Mouse (Mus musculus) stomach, embryonic 14.5 days (tissue): ENCODE measurements around the gene Tnrc6c. TPM values are rescaled to one million over a fixed set of nuclear protein-coding genes. Genes with fewer than 3 reads are reported as not detected.

Experiments
- ATAC-seq: fragments of 200-750 bp; cut with Nextera tagmentation; 2 replicates; pipeline ENCODE4 v1.8.0; 2017; ENCODE audit warnings: low read depth, moderate TSS enrichment; ENCODE audit not compliant: insufficient number of reproducible peaks, insufficient read depth, low FRiP score
- H3K27ac ChIP-seq: fragments of 300-500 bp; sonication (generic); 2 replicates; pipeline ENCODE4 v1.5.1; 2014; ENCODE audit warnings: mild to moderate bottlenecking, low read length, moderate library complexity, mixed read lengths
- H3K27me3 ChIP-seq: fragments of 300-500 bp; sonication (generic); 2 replicates; pipeline ENCODE4 v1.6.1; 2014; ENCODE audit warnings: low read length, control low read depth, mixed read lengths; ENCODE audit not compliant: control insufficient read depth, insufficient read depth
- H3K36me3 ChIP-seq: fragments of 300-500 bp; sonication (generic); 2 replicates; pipeline ENCODE4 v1.6.1; 2014; ENCODE audit warnings: mild to moderate bottlenecking, control low read depth, low read length, moderate library complexity, mixed read lengths; ENCODE audit not compliant: control insufficient read depth, insufficient read depth
- H3K4me1 ChIP-seq: fragments of 300-500 bp; sonication (generic); 2 replicates; pipeline ENCODE4 v1.6.1; 2014; ENCODE audit warnings: low read length, control low read depth, mixed read lengths; ENCODE audit not compliant: control insufficient read depth, insufficient read depth
- H3K4me2 ChIP-seq: fragments of 300-500 bp; sonication (generic); replicated peaks from 2 replicates; pipeline ENCODE4 v1.6.1; 2014; ENCODE audit warnings: low read depth, low read length, control low read depth
- H3K4me3 ChIP-seq: fragments of 300-500 bp; sonication (generic); 2 replicates; pipeline ENCODE4 v1.5.1; 2014; ENCODE audit warnings: low read depth, low read length, control low read depth
- H3K9ac ChIP-seq: fragments of 300-500 bp; sonication (generic); replicated peaks from 2 replicates; pipeline ENCODE4 v1.6.1; 2014; ENCODE audit warnings: low read depth, mild to moderate bottlenecking, control low read depth, low read length, moderate library complexity, mixed read lengths
- H3K9me3 ChIP-seq: fragments of 300-500 bp; sonication (generic); 2 replicates; pipeline ENCODE4 v1.6.1; 2016; ENCODE audit warnings: low read depth, low read length, control low read depth; ENCODE audit not compliant: control insufficient read depth
- WGBS: fragments of 180-500 bp; shearing (Covaris S2); extraction: QIAGEN DNeasy Blood & Tissue Kit; methylation state at CpG from one replicate; pipeline ENCODE4 v1.1.7; 2014; 5-methylcytosine and 5-hydroxymethylcytosine counted together
- polyA plus RNA-seq: library from polyadenylated mRNA; unstranded; fragments of >200 nt; fragmentation: Nextera tagmentation; extraction: Ambion mirVana; gene quantifications from 2 replicates; pipeline ENCODE4 v1.2.1, GENCODE M21; 2014

The Tnrc6c gene
- polyA plus RNA-seq, 1 experiment from 2014 or later = 15.5 TPM

DNA sequence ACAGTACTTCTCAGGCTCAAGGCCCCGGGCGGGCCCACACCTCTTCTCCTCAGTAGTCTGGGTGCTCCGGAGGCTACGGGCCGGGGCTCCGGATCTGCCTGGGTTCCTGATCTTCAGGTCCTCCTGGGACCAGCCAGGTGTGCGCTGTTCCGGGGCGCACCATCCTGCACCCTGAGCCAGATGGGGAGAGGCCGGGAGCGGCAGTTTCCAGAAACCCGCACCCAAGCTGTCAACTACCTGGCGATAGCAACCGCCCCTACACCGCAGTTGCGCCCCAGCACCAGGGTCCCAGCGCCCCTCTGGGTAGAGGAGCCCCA is 126.1 kb downstream of the Tnrc6c start:
- ATAC-seq = no peak; the same call in 1 of the 2 replicates

GRCm38 (mm10) chr11:117780582-117781111 is 126.6 kb downstream of the Tnrc6c start:
- H3K9me3 ChIP-seq = no peaks in the 10 kb centered on the region
- H3K27ac ChIP-seq = peak overlapping the region; percentile 94
- H3K27me3 ChIP-seq = no peaks in the 10 kb centered on the region
- peak overlapping the region; percentile 56; the same call in 1 of the 2 replicates for H3K9ac ChIP-seq
- peak; percentile 78 for ATAC-seq
- H3K4me3 ChIP-seq = peak overlapping the region; percentile 44
- WGBS = 1% methylated on average over 19 of the region's 19 CpGs
- H3K4me1 ChIP-seq = peaks cover 44% of the 10 kb centered on the region
- no peaks in the 10 kb centered on the region for H3K36me3 ChIP-seq
- peak overlapping the region; percentile 88 for H3K4me2 ChIP-seq

More for the DNA sequence above, 126.1 kb downstream of the Tnrc6c start:
- Histone ChIP-seq H3K4me1 (peaks cover 44% of the 10 kb centered on the region), H3K36me3 (no peaks in the 10 kb centered on the region), H3K9me3 (no peaks in the 10 kb centered on the region), H3K9ac (peak overlapping the region; percentile 56), H3K4me2 (peak overlapping the region; percentile 88), H3K4me3 (peak overlapping the region; percentile 44), H3K27ac (peak overlapping the region; percentile 94), H3K27me3 (no peaks in the 10 kb centered on the region)
- 1% methylated on average over 17 of the region's 17 CpGs for WGBS

GRCm38 (mm10) chr11:117781199-117781821 is 127.2 kb downstream of the Tnrc6c start:
- peaks cover 44% of the 10 kb centered on the region for H3K4me1 ChIP-seq
- H3K9me3 ChIP-seq = no peaks in the 10 kb centered on the region
- no peak overlapping the region for H3K9ac ChIP-seq
- H3K4me2 ChIP-seq = peak overlapping the region; percentile 88
- H3K4me3 ChIP-seq = peak overlapping the region; percentile 44; the same call in 1 of the 2 replicates
- no peaks in the 10 kb centered on the region for H3K27me3 ChIP-seq
- peak overlapping the region; percentile 94 for H3K27ac ChIP-seq
- 18% methylated on average over 18 of the region's 18 CpGs for WGBS
- ATAC-seq = no peak
- no peaks in the 10 kb centered on the region for H3K36me3 ChIP-seq

DNA sequence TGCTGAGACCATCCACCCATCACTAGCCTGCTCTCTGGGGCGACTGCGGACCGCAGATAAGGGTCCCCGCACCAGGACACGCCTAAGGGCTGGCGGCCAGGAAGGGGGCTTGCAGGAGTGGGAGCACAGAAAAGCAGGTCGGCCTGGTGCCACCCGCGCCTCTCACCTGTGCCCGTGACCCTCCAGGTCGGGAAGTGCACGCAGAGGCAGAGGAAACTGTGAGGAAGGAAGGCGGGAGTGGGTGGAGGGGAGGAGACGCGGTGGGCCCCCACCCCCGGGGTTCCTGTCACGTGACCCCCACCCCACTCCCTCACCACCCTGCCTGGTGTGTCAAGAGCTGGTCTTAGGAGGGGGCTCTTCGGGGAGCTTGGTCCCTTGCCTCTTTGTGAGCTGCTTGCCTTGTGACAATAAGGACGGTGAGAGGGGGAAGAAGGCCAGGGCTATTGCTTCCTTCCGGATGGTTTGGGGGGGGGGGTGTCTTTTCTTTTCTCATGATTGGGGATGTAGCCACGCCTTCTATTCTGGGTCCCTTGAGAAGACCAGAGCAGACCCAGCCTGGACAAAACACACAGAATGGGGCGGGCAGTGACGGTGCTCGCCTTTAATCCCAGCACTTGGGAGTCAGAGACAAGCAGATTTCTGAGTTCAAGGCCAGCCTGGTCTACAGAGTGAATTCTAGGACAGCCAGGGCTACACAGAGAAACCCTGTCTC is 128.1 kb downstream of the Tnrc6c start, which contains the start of the genes Tmc8 and Tmc6:
TSS of gene Tmc8 (plus strand) at position 84 of the 712 bp plus-strand sequence.
TSS of gene Tmc6 (minus strand) at position 206 of the 712 bp plus-strand sequence.
- no peaks in the 10 kb centered on the region for H3K27me3 ChIP-seq
- H3K27ac ChIP-seq = peak within 1 kb of the TSS; percentile 94
- peak within 1 kb of the TSS; percentile 44 for H3K4me3 ChIP-seq
- H3K9ac ChIP-seq = peak within 1 kb of the TSS; percentile 23; the same call in 1 of the 2 replicates
- no peaks in the 10 kb centered on the region for H3K36me3 ChIP-seq
- WGBS = 46% methylated on average over 24 of the region's 24 CpGs
- no peak for ATAC-seq
- H3K4me2 ChIP-seq = peak within 1 kb of the TSS; percentile 88
- no peaks in the 10 kb centered on the region for H3K9me3 ChIP-seq
- peaks cover 44% of the 10 kb centered on the region for H3K4me1 ChIP-seq

- no peak for ATAC-seq
- Histone ChIP-seq H3K27ac (no peak overlapping the region), H3K9me3 (no peaks in the 10 kb centered on the region), H3K9ac (peak overlapping the region; percentile 23; the same call in 1 of the 2 replicates), H3K4me3 (peak overlapping the region; percentile 14), H3K27me3 (no peaks in the 10 kb centered on the region), H3K4me1 (peaks cover 44% of the 10 kb centered on the region), H3K36me3 (no peaks in the 10 kb centered on the region), H3K4me2 (peak overlapping the region; percentile 39)
- 50% methylated on average over 9 of the region's 9 CpGs for WGBS
These were observed 128.6 kb downstream of the Tnrc6c start for GRCm38 (mm10) chr11:117782705-117783034.

GRCm38 (mm10) chr11:117783089-117783488 is 129.0 kb downstream of the Tnrc6c start:
- no peaks in the 10 kb centered on the region for H3K27me3 ChIP-seq
- peak overlapping the region; percentile 14 for H3K4me3 ChIP-seq
- peak overlapping the region; percentile 23; the same call in 1 of the 2 replicates for H3K9ac ChIP-seq
- 6% methylated on average over 31 of the region's 31 CpGs for WGBS
- no peak for ATAC-seq
- peaks cover 44% of the 10 kb centered on the region for H3K4me1 ChIP-seq
- no peaks in the 10 kb centered on the region for H3K9me3 ChIP-seq
- no peaks in the 10 kb centered on the region for H3K36me3 ChIP-seq
- peak overlapping the region; percentile 39 for H3K4me2 ChIP-seq
- H3K27ac ChIP-seq = no peak overlapping the region

- WGBS = 40% methylated on average over 10 of the region's 10 CpGs
- Histone ChIP-seq H3K4me1 (peaks cover 38% of the 10 kb centered on the region), H3K9me3 (no peaks in the 10 kb centered on the region), H3K27ac (no peak overlapping the region), H3K9ac (no peak overlapping the region), H3K4me3 (peak overlapping the region; percentile 14; the same call in 1 of the 2 replicates), H3K4me2 (peak overlapping the region; percentile 39; the same call in 1 of the 2 replicates), H3K36me3 (no peaks in the 10 kb centered on the region), H3K27me3 (no peaks in the 10 kb centered on the region)
- no peak for ATAC-seq
These were observed 129.7 kb downstream of the Tnrc6c start for GRCm38 (mm10) chr11:117783683-117784309.

GRCm38 (mm10) chr11:117786294-117786693 is 132.2 kb downstream of the Tnrc6c start:
- H3K27ac ChIP-seq = no peak overlapping the region
- no peaks in the 10 kb centered on the region for H3K27me3 ChIP-seq
- H3K4me3 ChIP-seq = no peak overlapping the region
- ATAC-seq = no peak
- peaks cover 23% of the 10 kb centered on the region for H3K4me1 ChIP-seq
- no peaks in the 10 kb centered on the region for H3K36me3 ChIP-seq
- no peak overlapping the region for H3K9ac ChIP-seq
- 19% methylated on average over 10 of the region's 10 CpGs for WGBS
- H3K4me2 ChIP-seq = no peak overlapping the region
- no peaks in the 10 kb centered on the region for H3K9me3 ChIP-seq
